Comparison of ENCODE assay signal across 8 mouse cellular contexts in the genomic region with DNA sequence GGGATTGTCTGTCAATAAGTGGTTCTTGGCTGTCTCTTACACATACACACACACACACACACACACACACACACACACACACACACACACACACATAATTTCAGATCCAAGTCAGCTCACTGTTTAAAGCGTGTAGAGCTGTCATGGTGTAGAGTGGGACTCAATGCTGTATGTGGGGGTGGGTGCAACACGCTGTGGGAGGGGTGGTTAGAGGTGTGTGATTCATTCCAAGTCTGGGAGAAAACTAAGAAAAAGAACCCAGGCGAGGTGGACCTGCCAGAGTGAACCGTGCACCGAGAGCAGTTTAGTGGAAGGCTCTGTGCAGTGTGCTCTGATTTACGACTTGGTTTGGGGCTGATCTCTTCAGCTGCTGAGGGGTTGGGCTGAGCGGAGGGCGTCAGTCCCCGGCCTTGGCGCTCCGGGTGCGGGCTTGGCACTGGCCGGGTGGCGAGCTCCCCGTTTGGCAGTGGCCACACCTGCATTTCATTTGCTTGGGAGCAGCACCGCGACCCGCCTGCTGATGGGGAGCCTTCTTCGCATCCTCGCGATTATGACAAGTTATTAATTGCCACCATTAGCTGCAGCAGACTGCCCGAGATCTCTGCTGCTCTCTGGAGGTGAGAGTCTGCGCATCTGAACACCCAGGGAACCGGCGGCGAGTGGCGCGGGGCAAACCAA.
DNase-seq lines count a peak whose midpoint lies in the region; ATAC-seq and TF ChIP-seq lines count a peak whose summit lies in the region.

No protein-coding gene starts in this region.

- DNase-seq in adrenal gland, postnatal 14 days, result peak; percentile 9
- no peak for DNase-seq in adrenal gland, postnatal 36 days
- DNase-seq in lung, postnatal 36 days, result no peak
- peak; percentile 15 for DNase-seq in hindbrain, postnatal 0 days (ENCODE audit: low spot score)
- no peak for DNase-seq in midbrain, embryonic 10.5 days (ENCODE audit: low spot score)
- DNase-seq in spleen, adult 18-20 months, result no peak
- no peak for DNase-seq in lung, adult 2 months

- WGBS in lung, embryonic 15.5 days, result 27% methylated on average over 28 of the region's 28 CpGs
- WGBS in hindbrain, postnatal 0 days, result 43% methylated on average over 28 of the region's 28 CpGs
- WGBS in midbrain, embryonic 10.5 days, result 57% methylated on average over 28 of the region's 28 CpGs
- 36% methylated on average over 28 of the region's 28 CpGs for whole genome bisulfite sequencing in lung, adult 2 months

- no peak overlapping the region for H3K27ac ChIP-seq in lung, embryonic 15.5 days
- H3K27ac ChIP-seq in hindbrain, postnatal 0 days, result no peak overlapping the region
- H3K27ac ChIP-seq in midbrain, embryonic 10.5 days (replicated peaks), result no peak overlapping the region

- H3K9me3 ChIP-seq in lung, embryonic 15.5 days, result no peaks in the 10 kb centered on the region
- H3K9me3 ChIP-seq in hindbrain, postnatal 0 days (ENCODE audit: low read length), result no peaks in the 10 kb centered on the region
- H3K9me3 ChIP-seq in midbrain, embryonic 10.5 days (replicated peaks), result no peaks in the 10 kb centered on the region

- TF ChIP-seq POLR2A in lung, adult 2 months (IDR thresholded peaks at IDR 0.05; ENCODE audit: borderline replicate concordance, extremely low read depth, low read depth, low read length), result no peak

- no peaks in the 10 kb centered on the region for H3K27me3 ChIP-seq in lung, embryonic 15.5 days
- H3K27me3 ChIP-seq in hindbrain, postnatal 0 days (ENCODE audit: insufficient read depth, low read length), result no peaks in the 10 kb centered on the region
- peaks cover 12% of the 10 kb centered on the region; the same call in 1 of the 2 replicates for H3K27me3 ChIP-seq in midbrain, embryonic 10.5 days (ENCODE audit: low read depth, poor library complexity, severe bottlenecking)

- H3K36me3 ChIP-seq in lung, embryonic 15.5 days, result no peaks in the 10 kb centered on the region
- no peaks in the 10 kb centered on the region for H3K36me3 ChIP-seq in hindbrain, postnatal 0 days (ENCODE audit: insufficient read depth, low read length)
- no peaks in the 10 kb centered on the region for H3K36me3 ChIP-seq in midbrain, embryonic 10.5 days

- H3K9ac ChIP-seq in lung, embryonic 15.5 days, result no peak overlapping the region
- peak overlapping the region; percentile 30; the same call in 1 of the 2 replicates for H3K9ac ChIP-seq in hindbrain, postnatal 0 days (replicated peaks; ENCODE audit: low read length)

- TF ChIP-seq CTCF in hindbrain, postnatal 0 days (IDR thresholded peaks at IDR 0.05; ENCODE audit: low read depth), result peak; percentile 54
- no peak for TF ChIP-seq CTCF in lung, adult 2 months (IDR thresholded peaks at IDR 0.05; ENCODE audit: insufficient read depth, low read length)

- peak overlapping the region; percentile 9; the same call in 1 of the 2 replicates for H3K4me3 ChIP-seq in lung, embryonic 15.5 days
- peak overlapping the region; percentile 31 for H3K4me3 ChIP-seq in hindbrain, postnatal 0 days (ENCODE audit: low read length)
- H3K4me3 ChIP-seq in midbrain, embryonic 10.5 days, result peak overlapping the region; percentile 35
- H3K4me3 ChIP-seq in lung, adult 2 months (replicated peaks; ENCODE audit: extremely low read depth, low read depth, low read length), result no peak overlapping the region

- H3K4me2 ChIP-seq in lung, embryonic 15.5 days, result peak overlapping the region; percentile 46
- peak overlapping the region; percentile 51 for H3K4me2 ChIP-seq in hindbrain, postnatal 0 days (ENCODE audit: low read depth, low read length)

- no peaks in the 10 kb centered on the region for H3K4me1 ChIP-seq in lung, embryonic 15.5 days
- no peaks in the 10 kb centered on the region for H3K4me1 ChIP-seq in hindbrain, postnatal 0 days (ENCODE audit: insufficient read depth, low read length)
- H3K4me1 ChIP-seq in midbrain, embryonic 10.5 days, result peaks cover 3% of the 10 kb centered on the region; the same call in 1 of the 2 replicates
- no peaks in the 10 kb centered on the region for H3K4me1 ChIP-seq in lung, adult 2 months (ENCODE audit: control insufficient read depth, insufficient read depth, low read length)

- no peak for ATAC-seq in lung, embryonic 15.5 days (ENCODE audit: borderline replicate concordance, extremely low read depth, low FRiP score, low TSS enrichment)
- peak; percentile 69; the same call in 1 of the 2 replicates for ATAC-seq in hindbrain, postnatal 0 days

Comparison
In these comparisons a context has a peak if more than half of its experiments do, and no peak if none do; other contexts are left out.
1. DNase-seq: peak in adrenal gland, postnatal 14 days (single experiment) and hindbrain, postnatal 0 days (single experiment); none in adrenal gland, postnatal 36 days (0 of 2), lung, postnatal 36 days (single experiment), midbrain, embryonic 10.5 days (single experiment), spleen, adult 18-20 months (0 of 2) and lung, adult 2 months (single experiment).